Mouse (Mus musculus): ENCODE data around the gene Cyp27b1. TPM values are rescaled to one million over a fixed set of nuclear protein-coding genes. Genes with fewer than 3 reads are reported as not detected.

Gene Cyp27b1
- polyA plus RNA-seq, 1 experiment from 2014 or later, result 0.21 TPM

- peak; percentile 93 for ATAC-seq (ENCODE audit: insufficient read depth, low FRiP score)
- H3K4me3 ChIP-seq (replicated peaks; ENCODE audit: low read length), result peak within 1 kb of the TSS; percentile 76
- no peaks in the 10 kb centered on the region for H3K27me3 ChIP-seq (ENCODE audit: control insufficient read depth, insufficient read depth, low read length)
- peaks cover 27% of the 10 kb centered on the region for H3K36me3 ChIP-seq (ENCODE audit: control insufficient read depth, insufficient read depth, low read length)
- peak within 1 kb of the TSS; percentile 95 for H3K9ac ChIP-seq (ENCODE audit: low read length)
- peak within 1 kb of the TSS; percentile 85 for H3K27ac ChIP-seq (ENCODE audit: low read length)
- peak within 1 kb of the TSS; percentile 93 for H3K4me2 ChIP-seq (ENCODE audit: low read depth, low read length)
- H3K9me3 ChIP-seq (replicated peaks; ENCODE audit: control insufficient read depth, low read length), result no peaks in the 10 kb centered on the region
- under 1% methylated on average over 46 of the region's 46 CpGs for WGBS
- peaks cover 25% of the 10 kb centered on the region for H3K4me1 ChIP-seq (ENCODE audit: control insufficient read depth, insufficient read depth, low read length)
Measured at GRCm38 (mm10) chr10:127063239-127063872, 15.3 kb downstream of the Cyp27b1 start, which contains the start of gene Cdk4. Gene Cdk4 (plus strand): TSS chr10:127063534.

DNA sequence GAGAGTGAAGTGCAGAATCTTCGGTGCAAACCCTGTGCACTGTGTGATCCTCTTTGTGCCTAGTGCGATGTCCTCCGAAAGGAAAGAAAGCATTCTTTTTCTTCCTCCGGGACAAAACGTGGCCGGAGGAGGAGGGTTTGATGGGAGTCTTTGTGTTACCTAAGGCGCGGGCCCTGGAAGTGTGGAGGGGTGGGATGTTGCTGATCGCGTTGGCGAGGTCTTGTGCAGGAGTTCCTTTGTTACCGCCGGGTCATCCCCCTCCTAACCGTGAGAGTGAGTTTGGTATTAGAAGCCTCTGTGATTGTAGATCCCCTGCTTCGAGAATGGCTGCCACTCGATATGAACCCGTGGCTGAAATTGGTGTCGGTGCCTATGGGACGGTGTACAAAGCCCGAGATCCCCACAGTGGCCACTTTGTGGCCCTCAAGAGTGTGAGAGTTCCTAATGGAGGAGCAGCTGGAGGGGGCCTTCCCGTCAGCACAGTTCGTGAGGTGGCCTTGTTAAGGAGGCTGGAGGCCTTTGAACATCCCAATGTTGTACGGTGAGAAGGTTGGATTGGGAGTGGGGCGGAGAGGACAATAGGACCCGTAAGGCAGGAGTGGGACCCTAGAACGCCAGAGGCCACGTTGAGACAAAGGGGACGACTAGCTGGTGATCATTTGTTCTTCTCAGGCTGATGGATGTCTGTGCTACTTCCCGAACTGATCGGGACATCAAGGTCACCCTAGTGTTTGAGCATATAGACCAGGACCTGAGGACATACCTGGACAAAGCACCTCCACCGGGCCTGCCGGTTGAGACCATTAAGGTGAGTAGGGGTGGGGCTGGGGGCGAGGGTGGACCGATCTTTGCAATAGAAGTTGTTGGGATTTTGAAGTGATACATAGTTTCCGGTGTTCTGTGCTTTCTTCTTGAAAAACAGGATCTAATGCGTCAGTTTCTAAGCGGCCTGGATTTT lies 16.1 kb downstream of the Cyp27b1 start:
- H3K27me3 ChIP-seq (ENCODE audit: control insufficient read depth, insufficient read depth, low read length), result no peaks in the 10 kb centered on the region
- ATAC-seq (ENCODE audit: insufficient read depth, low FRiP score), result no peak
- peak overlapping the region; percentile 76 for H3K4me3 ChIP-seq (replicated peaks; ENCODE audit: low read length)
- 8% methylated on average over 37 of the region's 37 CpGs for WGBS
- peak overlapping the region; percentile 93 for H3K4me2 ChIP-seq (ENCODE audit: low read depth, low read length)
- H3K9me3 ChIP-seq (replicated peaks; ENCODE audit: control insufficient read depth, low read length), result no peaks in the 10 kb centered on the region
- H3K9ac ChIP-seq (ENCODE audit: low read length), result peak overlapping the region; percentile 95
- H3K36me3 ChIP-seq (ENCODE audit: control insufficient read depth, insufficient read depth, low read length), result peaks cover 27% of the 10 kb centered on the region
- peak overlapping the region; percentile 85 for H3K27ac ChIP-seq (ENCODE audit: low read length)
- H3K4me1 ChIP-seq (ENCODE audit: control insufficient read depth, insufficient read depth, low read length), result peaks cover 25% of the 10 kb centered on the region

- no peak overlapping the region for H3K9ac ChIP-seq (ENCODE audit: low read length)
- 68% methylated on average over 9 of the region's 9 CpGs for WGBS
- no peak overlapping the region for H3K4me3 ChIP-seq (replicated peaks; ENCODE audit: low read length)
- no peaks in the 10 kb centered on the region for H3K9me3 ChIP-seq (replicated peaks; ENCODE audit: control insufficient read depth, low read length)
- ATAC-seq (ENCODE audit: insufficient read depth, low FRiP score), result no peak
- no peak overlapping the region for H3K27ac ChIP-seq (ENCODE audit: low read length)
- peaks cover 27% of the 10 kb centered on the region for H3K36me3 ChIP-seq (ENCODE audit: control insufficient read depth, insufficient read depth, low read length)
- H3K27me3 ChIP-seq (ENCODE audit: control insufficient read depth, insufficient read depth, low read length), result no peaks in the 10 kb centered on the region
- peaks cover 22% of the 10 kb centered on the region for H3K4me1 ChIP-seq (ENCODE audit: control insufficient read depth, insufficient read depth, low read length)
- H3K4me2 ChIP-seq (ENCODE audit: low read depth, low read length), result no peak overlapping the region
Measured at GRCm38 (mm10) chr10:127065981-127066380, 17.9 kb downstream of the Cyp27b1 start.

DNA sequence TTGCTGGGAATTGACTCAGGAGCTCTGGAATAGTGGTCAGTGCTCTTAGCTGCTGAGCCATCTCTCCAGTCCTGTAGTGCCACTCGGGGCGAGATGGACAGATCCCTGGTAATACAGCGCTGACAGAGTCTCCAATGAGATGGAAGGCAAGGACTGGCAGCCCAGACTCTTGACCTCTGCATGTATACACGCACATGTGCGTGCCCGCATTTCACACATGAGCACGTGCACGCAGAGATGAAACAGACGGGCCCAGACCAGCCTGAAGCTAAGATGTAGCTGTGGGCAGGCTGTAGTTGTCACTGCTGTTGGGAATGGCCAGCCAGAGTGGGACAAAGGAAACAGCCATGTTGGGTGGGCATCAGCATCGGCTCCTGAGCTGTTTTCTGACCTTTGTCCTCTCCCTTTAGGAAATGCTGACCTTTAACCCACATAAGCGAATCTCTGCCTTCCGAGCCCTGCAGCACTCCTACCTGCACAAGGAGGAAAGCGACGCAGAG lies 18.5 kb downstream of the Cyp27b1 start:
- Histone ChIP-seq H3K36me3 (ENCODE audit: control insufficient read depth, insufficient read depth, low read length) (peaks cover 27% of the 10 kb centered on the region), H3K9me3 (replicated peaks; ENCODE audit: control insufficient read depth, low read length) (no peaks in the 10 kb centered on the region), H3K27me3 (ENCODE audit: control insufficient read depth, insufficient read depth, low read length) (no peaks in the 10 kb centered on the region), H3K27ac (ENCODE audit: low read length) (no peak overlapping the region), H3K4me1 (ENCODE audit: control insufficient read depth, insufficient read depth, low read length) (peaks cover 27% of the 10 kb centered on the region), H3K4me2 (ENCODE audit: low read depth, low read length) (no peak overlapping the region), H3K4me3 (replicated peaks; ENCODE audit: low read length) (no peak overlapping the region), H3K9ac (ENCODE audit: low read length) (no peak overlapping the region)
- 85% methylated on average over 14 of the region's 14 CpGs for WGBS
- ATAC-seq (ENCODE audit: insufficient read depth, low FRiP score), result no peak

DNA sequence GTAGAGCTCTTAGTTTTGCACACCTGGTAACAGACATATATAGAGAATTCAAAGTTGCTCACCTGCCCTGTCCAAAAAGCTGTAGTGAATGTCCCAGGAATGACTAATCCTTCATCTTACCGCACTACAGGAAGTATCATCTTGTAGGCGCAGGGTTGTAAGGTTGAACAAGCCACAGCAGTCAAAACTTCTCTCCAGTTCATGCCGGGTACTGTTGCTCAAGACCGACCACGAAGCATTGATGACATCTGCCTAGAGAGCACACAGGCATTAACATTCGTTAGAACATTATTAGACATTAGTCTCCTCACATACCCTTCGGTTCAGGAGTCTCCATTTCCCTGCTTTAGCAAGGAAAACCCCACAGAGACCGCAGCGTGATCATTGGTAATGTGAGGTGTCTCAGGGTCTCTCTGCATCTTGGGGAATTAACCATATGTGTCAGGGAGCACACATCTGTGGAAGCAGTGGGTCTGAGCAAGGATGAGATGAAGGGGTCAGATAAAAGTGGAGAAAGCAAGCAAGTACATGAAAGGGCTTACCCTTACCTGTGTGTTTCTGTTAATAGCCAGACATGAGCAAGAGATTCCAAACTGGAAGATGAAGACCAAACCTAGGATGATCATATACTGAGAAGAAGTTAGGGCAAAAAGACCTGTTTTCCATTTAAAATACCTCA lies 20.4 kb downstream of the Cyp27b1 start:
- Histone ChIP-seq H3K9ac (ENCODE audit: low read length) (peak overlapping the region; percentile 90), H3K36me3 (ENCODE audit: control insufficient read depth, insufficient read depth, low read length) (peaks cover 27% of the 10 kb centered on the region), H3K27ac (ENCODE audit: low read length) (peak overlapping the region; percentile 95; the same call in 1 of the 2 replicates), H3K4me2 (ENCODE audit: low read depth, low read length) (peak overlapping the region; percentile 62), H3K27me3 (ENCODE audit: control insufficient read depth, insufficient read depth, low read length) (no peaks in the 10 kb centered on the region), H3K9me3 (replicated peaks; ENCODE audit: control insufficient read depth, low read length) (no peaks in the 10 kb centered on the region), H3K4me1 (ENCODE audit: control insufficient read depth, insufficient read depth, low read length) (peaks cover 27% of the 10 kb centered on the region), H3K4me3 (replicated peaks; ENCODE audit: low read length) (peak overlapping the region; percentile 85)
- ATAC-seq (ENCODE audit: insufficient read depth, low FRiP score), result no peak
- 64% methylated on average over 9 of the region's 9 CpGs for WGBS

DNA sequence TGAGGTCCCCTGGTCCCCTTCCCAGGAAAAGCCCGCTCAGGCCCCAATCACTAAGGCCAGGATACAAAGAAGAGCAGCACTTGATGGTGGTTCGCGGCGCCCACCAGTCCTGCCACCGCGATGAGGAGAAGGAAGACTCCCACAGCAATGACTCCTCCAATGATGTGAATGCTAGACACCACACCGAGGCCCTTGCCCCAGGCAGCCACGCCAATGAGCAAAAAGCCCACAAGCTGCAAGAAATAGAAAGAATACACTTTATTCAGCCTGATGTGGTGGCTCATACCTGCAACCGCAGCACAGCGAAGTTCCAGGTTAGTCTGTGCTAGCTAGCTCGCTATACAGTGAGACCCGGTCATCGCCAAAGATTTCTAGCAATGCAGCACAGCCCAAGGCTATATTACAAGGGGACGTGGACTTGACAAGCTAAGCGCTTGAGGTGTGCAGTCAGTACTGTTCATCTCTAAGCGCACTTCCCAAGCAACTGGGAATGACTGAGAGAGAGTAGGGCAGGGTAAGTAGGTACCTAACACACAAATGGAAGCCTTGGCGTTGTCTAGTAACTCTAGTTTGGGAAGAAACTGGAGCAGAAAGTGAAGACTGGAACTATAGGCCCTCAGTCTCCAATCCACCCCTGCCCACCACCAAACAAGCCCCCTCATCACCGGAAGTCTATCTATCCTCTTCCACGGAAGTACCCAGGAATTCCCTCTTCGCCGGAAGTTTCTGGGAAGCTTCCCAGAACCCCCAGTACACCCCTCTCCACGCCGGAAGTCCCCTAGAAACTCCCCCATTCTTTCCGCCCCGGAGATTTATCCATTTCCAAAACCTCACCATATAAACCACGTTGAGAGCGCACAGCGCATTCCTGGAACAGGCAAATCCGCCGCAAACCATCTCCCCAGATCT lies 21.5 kb downstream of the Cyp27b1 start:
- Histone ChIP-seq H3K36me3 (ENCODE audit: control insufficient read depth, insufficient read depth, low read length) (peaks cover 27% of the 10 kb centered on the region), H3K4me1 (ENCODE audit: control insufficient read depth, insufficient read depth, low read length) (peaks cover 25% of the 10 kb centered on the region), H3K9ac (ENCODE audit: low read length) (peak overlapping the region; percentile 90), H3K4me2 (ENCODE audit: low read depth, low read length) (peak overlapping the region; percentile 62), H3K27ac (ENCODE audit: low read length) (peak overlapping the region; percentile 95), H3K27me3 (ENCODE audit: control insufficient read depth, insufficient read depth, low read length) (no peaks in the 10 kb centered on the region), H3K9me3 (replicated peaks; ENCODE audit: control insufficient read depth, low read length) (no peaks in the 10 kb centered on the region), H3K4me3 (replicated peaks; ENCODE audit: low read length) (peak overlapping the region; percentile 85)
- peak; percentile 49 for ATAC-seq (ENCODE audit: insufficient read depth, low FRiP score)
- WGBS, result 6% methylated on average over 30 of the region's 30 CpGs

- peak within 1 kb of the TSS; percentile 96 for H3K4me2 ChIP-seq (ENCODE audit: low read depth, low read length)
- peaks cover 17% of the 10 kb centered on the region for H3K4me1 ChIP-seq (ENCODE audit: control insufficient read depth, insufficient read depth, low read length)
- peak within 1 kb of the TSS; percentile 85 for H3K4me3 ChIP-seq (replicated peaks; ENCODE audit: low read length)
- peak; percentile 92 for ATAC-seq (ENCODE audit: insufficient read depth, low FRiP score)
- no peaks in the 10 kb centered on the region for H3K9me3 ChIP-seq (replicated peaks; ENCODE audit: control insufficient read depth, low read length)
- WGBS, result 1% methylated on average over 36 of the region's 36 CpGs
- H3K36me3 ChIP-seq (ENCODE audit: control insufficient read depth, insufficient read depth, low read length), result peaks cover 20% of the 10 kb centered on the region
- H3K27ac ChIP-seq (ENCODE audit: low read length), result peak within 1 kb of the TSS; percentile 95
- peak within 1 kb of the TSS; percentile 90 for H3K9ac ChIP-seq (ENCODE audit: low read length)
- H3K27me3 ChIP-seq (ENCODE audit: control insufficient read depth, insufficient read depth, low read length), result 0 out of 2 replicates have a peak, but pooled peaks cover 5% of the 10 kb centered on the region
Measured at GRCm38 (mm10) chr10:127070190-127071121, 22.4 kb downstream of the Cyp27b1 start, which contains the start of gene Tspan31. Gene Tspan31 (minus strand): TSS chr10:127070264.

Measured in stomach, embryonic 16.5 days (tissue).